Mouse (Mus musculus): ENCODE results near the gene Agxt.

- TF ChIP-seq EP300 (IDR thresholded peaks at IDR 0.05; ENCODE audit: low read depth) = no peak
- no peak for TF ChIP-seq CTCF (IDR thresholded peaks at IDR 0.05; ENCODE audit: low read depth)
Measured at GRCm38 (mm10) chr1:93173665-93174064, 38.6 kb downstream of the Agxt start.
